Mouse (Mus musculus) spleen, adult 2 months (tissue): Measurements from ENCODE around the gene 3300002I08Rik. TPM values are rescaled to one million over a fixed set of nuclear protein-coding genes. Genes with fewer than 3 reads are reported as not detected.
"Not testable (repeated sequence)": the region's sequence is repeated elsewhere in the genome, so short reads cannot be mapped to it uniquely, and the experiment has no call there.

Experiments used
- DNase-seq, 2 experiments: peaks; one replicate each; pipeline versions ENCODE4 v3.0.0 to v3.0.0-alpha.2; 2012 to 2021; ENCODE audit warnings: low spot score in 2 of 2, low read depth in 1 of 2
- H3K27ac ChIP-seq: fragments of 200-500 bp; 2 replicates; pipeline ENCODE4 v1.5.1; 2012; ENCODE audit warnings: low read length, inconsistent platforms; ENCODE audit not compliant: insufficient read depth
- H3K27me3 ChIP-seq: fragments of 200-500 bp; 2 replicates; pipeline ENCODE4 v1.6.1; 2012; ENCODE audit warnings: mild to moderate bottlenecking, moderate library complexity, low read length, inconsistent platforms; ENCODE audit not compliant: control insufficient read depth, insufficient read depth
- H3K36me3 ChIP-seq: fragments of 200-500 bp; 2 replicates; pipeline ENCODE4 v1.6.1; 2012; ENCODE audit warnings: mild to moderate bottlenecking, low read length, inconsistent platforms; ENCODE audit not compliant: control insufficient read depth, insufficient read depth
- H3K4me1 ChIP-seq: fragments of 200-500 bp; 2 replicates; pipeline ENCODE4 v1.6.1; 2011; ENCODE audit warnings: inconsistent platforms; ENCODE audit not compliant: control insufficient read depth, insufficient read depth, insufficient read length
- H3K4me3 ChIP-seq: fragments of 200-500 bp; 2 replicates; pipeline ENCODE4 v1.5.1; 2011; ENCODE audit warnings: mild to moderate bottlenecking, inconsistent platforms; ENCODE audit not compliant: insufficient read depth, insufficient read length; ENCODE audit errors: extremely low read depth
- CTCF ChIP-seq: fragments of 200-500 bp; IDR thresholded peaks from 2 replicates; pipeline ENCODE4 v1.5.1; 2011; ENCODE audit warnings: mild to moderate bottlenecking, inconsistent platforms; ENCODE audit not compliant: insufficient read depth, insufficient read length, insufficient replicate concordance; ENCODE audit errors: extremely low read depth
- POLR2A ChIP-seq: fragments of 200-500 bp; IDR thresholded peaks from 2 replicates; pipeline ENCODE4 v1.6.1; 2011; ENCODE audit warnings: low read depth, low read length, inconsistent platforms
- WGBS: fragments of 180-500 bp; shearing (Covaris S2); methylation state at CpG from one replicate; pipeline ENCODE4 v1.1.7; 2018; 5-methylcytosine and 5-hydroxymethylcytosine counted together
- polyA plus RNA-seq: library from polyadenylated mRNA; depleted of rRNA; stranded (reverse); fragments of >200 nt; gene quantifications from 2 replicates; pipeline ENCODE4 v1.2.3, GENCODE M21; 2012; rRNA removed

The 3300002I08Rik gene
- polyA plus RNA-seq, 1 experiment, result 0.39 TPM

GRCm38 (mm10) chr2:150318973-150319372 is 43.6 kb downstream of the 3300002I08Rik start:
- no peak overlapping the region for H3K27ac ChIP-seq
- H3K27me3 ChIP-seq, result no peaks in the 10 kb centered on the region
- DNase-seq, result no peak
- H3K4me1 ChIP-seq, result peaks cover 5% of the 10 kb centered on the region; the same call in 1 of the 2 replicates
- WGBS, result 100% methylated on average over 1 of the region's 1 CpGs
- peaks cover 1% of the 10 kb centered on the region; the same call in 1 of the 2 replicates for H3K36me3 ChIP-seq
- no peak overlapping the region for H3K4me3 ChIP-seq
- TF ChIP-seq POLR2A (no peak), CTCF (no peak)

DNA sequence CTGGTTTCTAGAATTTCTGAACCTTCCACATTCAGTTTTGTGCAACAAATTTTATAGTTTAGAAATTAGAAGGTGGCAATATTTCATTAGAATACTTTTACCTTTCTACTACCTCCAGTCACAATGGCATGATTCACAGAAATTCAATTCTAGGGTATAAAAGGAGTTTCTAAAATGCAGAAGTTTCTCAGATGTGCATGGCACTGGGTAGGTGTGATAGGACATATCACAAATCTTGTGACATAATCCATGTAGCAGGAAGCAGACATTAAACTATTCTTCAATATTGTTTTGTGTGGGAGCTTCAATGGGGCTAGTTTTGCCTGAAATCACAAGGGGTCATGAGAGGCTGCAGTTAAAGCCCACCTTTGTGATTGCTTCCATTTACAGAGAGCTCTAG is 46.4 kb downstream of the 3300002I08Rik start:
- Histone ChIP-seq H3K4me1 (peaks cover 3% of the 10 kb centered on the region; the same call in 1 of the 2 replicates), H3K4me3 (no peak overlapping the region), H3K27ac (no peak overlapping the region), H3K36me3 (no peaks in the 10 kb centered on the region), H3K27me3 (no peaks in the 10 kb centered on the region)
- DNase-seq, result no peak
- no peak for TF ChIP-seq POLR2A
- no peak for TF ChIP-seq CTCF

- 5% methylated on average over 19 of the region's 19 CpGs for WGBS
- peak; percentile 53 to 85 for DNase-seq
- peak overlapping the region; percentile 70 for H3K27ac ChIP-seq
- H3K27me3 ChIP-seq, H3K4me1 ChIP-seq, H3K36me3 ChIP-seq: not testable (repeated sequence)
- H3K4me3 ChIP-seq, result peak overlapping the region; percentile 94
These were observed 51.3 kb downstream of the 3300002I08Rik start for GRCm38 (mm10) chr2:150310952-150311884.

DNA sequence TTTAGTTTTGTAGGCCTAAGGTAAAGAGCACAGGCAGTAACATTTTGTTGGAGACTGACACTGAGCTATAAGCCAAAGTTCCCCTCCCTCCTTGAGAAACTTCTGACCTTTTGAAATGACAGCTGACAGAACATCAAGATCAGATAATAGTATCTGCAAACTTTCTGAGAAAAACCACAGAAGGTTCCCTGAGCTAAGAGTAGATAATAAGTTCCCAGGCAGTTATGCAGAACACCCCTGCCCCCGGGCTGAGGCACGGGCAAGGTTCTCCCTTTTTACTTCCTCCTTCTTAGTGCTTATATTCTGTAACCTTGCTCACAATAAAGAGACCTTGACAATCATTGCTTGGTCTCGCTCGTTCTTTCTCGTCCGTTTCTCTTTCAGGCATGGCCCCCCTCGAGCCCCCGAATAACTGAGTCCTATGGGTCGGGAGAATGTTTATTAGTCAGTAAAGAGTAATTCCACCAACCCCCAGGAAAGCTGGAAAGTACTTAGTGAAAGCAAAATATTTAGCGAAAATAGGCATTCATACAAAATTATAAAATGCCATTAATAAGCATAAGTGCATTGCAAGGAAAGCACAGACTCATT is 55.3 kb downstream of the 3300002I08Rik start:
- TF ChIP-seq POLR2A (no peak), CTCF (no peak)
- DNase-seq, result peak; percentile 26 to 46
- Histone ChIP-seq H3K27me3 (no peaks in the 10 kb centered on the region), H3K4me3 (no peak overlapping the region), H3K36me3 (no peaks in the 10 kb centered on the region), H3K27ac (peak overlapping the region; percentile 77), H3K4me1 (peaks cover 3% of the 10 kb centered on the region; the same call in 1 of the 2 replicates)
- 52% methylated on average over 10 of the region's 10 CpGs for WGBS

DNA sequence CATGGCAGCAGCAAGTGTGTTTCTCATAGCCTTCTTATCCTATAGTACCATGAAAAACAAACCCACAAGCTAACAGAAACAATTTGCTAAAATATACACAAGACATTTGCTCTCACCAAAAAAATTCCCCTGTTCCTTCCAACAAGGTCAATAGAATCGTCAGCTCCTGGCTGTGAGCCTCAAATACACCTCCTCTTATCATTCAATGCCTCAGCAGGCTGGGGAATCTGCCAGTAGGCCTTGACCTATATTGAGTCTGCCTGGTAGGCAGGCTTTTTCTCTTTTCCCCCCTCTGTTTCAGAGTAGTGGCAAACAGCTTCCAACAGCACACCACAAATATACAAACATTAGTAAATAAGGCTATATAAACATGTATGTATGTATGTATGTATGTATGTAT is 63.5 kb downstream of the 3300002I08Rik start:
- Histone ChIP-seq H3K27me3 (no peaks in the 10 kb centered on the region), H3K4me1 (no peaks in the 10 kb centered on the region), H3K4me3 (no peak overlapping the region), H3K36me3 (no peaks in the 10 kb centered on the region), H3K27ac (no peak overlapping the region)
- TF ChIP-seq CTCF (no peak), POLR2A (no peak)
- no peak for DNase-seq
- WGBS, result 50% methylated on average over 1 of the region's 1 CpGs

- no peak overlapping the region for H3K27ac ChIP-seq
- 79% methylated on average over 6 of the region's 6 CpGs for WGBS
- H3K27me3 ChIP-seq, result no peaks in the 10 kb centered on the region
- no peak overlapping the region for H3K4me3 ChIP-seq
- no peaks in the 10 kb centered on the region for H3K36me3 ChIP-seq
- TF ChIP-seq CTCF, result no peak
- TF ChIP-seq POLR2A, result no peak
- H3K4me1 ChIP-seq, result no peaks in the 10 kb centered on the region
- no peak for DNase-seq
These were observed 68.9 kb downstream of the 3300002I08Rik start for GRCm38 (mm10) chr2:150293669-150294068.

Other genes with a start within 250 kb of the 3300002I08Rik start
- gene Zfp120, start 226.1 kb downstream of the 3300002I08Rik start, polyA plus RNA-seq, result 1.7 TPM in 2 replicates
- not detected in 2 replicates for gene Gm10770, start 183.1 kb downstream of the 3300002I08Rik start, polyA plus RNA-seq
- not detected in 2 replicates for gene Gm14139, start 181.0 kb downstream of the 3300002I08Rik start, polyA plus RNA-seq
- gene Zfp937, start 144.7 kb downstream of the 3300002I08Rik start, polyA plus RNA-seq, result 0.05 and 0.09 TPM in 2 replicates
- gene Gm21994, start 107.2 kb downstream of the 3300002I08Rik start, polyA plus RNA-seq, result 0.18 and 0.19 TPM in 2 replicates
- gene Gm14124, start 105.2 kb downstream of the 3300002I08Rik start, polyA plus RNA-seq, result not detected in 2 replicates
- gene Gm10130, start 39.1 kb downstream of the 3300002I08Rik start, polyA plus RNA-seq, result not detected in 2 replicates
- gene Zfp442, start 88.7 kb upstream of the 3300002I08Rik start, polyA plus RNA-seq, result 0.04 and 0.05 TPM in 2 replicates
- not detected in 2 replicates for gene Zfp345, start 122.3 kb upstream of the 3300002I08Rik start, polyA plus RNA-seq
- gene Cst7, start 207.7 kb upstream of the 3300002I08Rik start, polyA plus RNA-seq, result 10.8 and 11.8 TPM in 2 replicates
- gene Apmap, start 245.8 kb upstream of the 3300002I08Rik start, polyA plus RNA-seq, result 20.5 and 30.4 TPM in 2 replicates